Mouse (Mus musculus): ENCODE data around the gene Phospho1. TPM values are rescaled to one million over a fixed set of nuclear protein-coding genes. Genes with fewer than 3 reads are reported as not detected.

Phospho1 gene
- polyA plus RNA-seq, 1 experiment from 2014 or later, result not detected

- no peak for ATAC-seq (ENCODE audit: low FRiP score, low read depth)
- Histone ChIP-seq H3K4me3 (no peak overlapping the region), H3K4me1 (peaks cover 8% of the 10 kb centered on the region), H3K9me3 (no peaks in the 10 kb centered on the region), H3K9ac (replicated peaks) (no peak overlapping the region), H3K27ac (replicated peaks) (no peak overlapping the region), H3K36me3 (no peaks in the 10 kb centered on the region), H3K4me2 (replicated peaks) (no peak overlapping the region), H3K27me3 (peaks cover 23% of the 10 kb centered on the region)
- WGBS, result 91% methylated on average over 8 of the region's 8 CpGs
Observed at GRCm38 (mm10) chr11:95792950-95793509, 31.3 kb upstream of the Phospho1 start.

GRCm38 (mm10) chr11:95794201-95794600, 30.1 kb upstream of the Phospho1 start:
- H3K27ac ChIP-seq (replicated peaks), result no peak overlapping the region
- H3K4me1 ChIP-seq, result peaks cover 8% of the 10 kb centered on the region
- no peak overlapping the region for H3K9ac ChIP-seq (replicated peaks)
- no peak overlapping the region for H3K4me3 ChIP-seq
- H3K4me2 ChIP-seq (replicated peaks), result no peak overlapping the region
- no peaks in the 10 kb centered on the region for H3K9me3 ChIP-seq
- ATAC-seq (ENCODE audit: low FRiP score, low read depth), result no peak
- WGBS, result 71% methylated on average over 5 of the region's 5 CpGs
- no peaks in the 10 kb centered on the region for H3K36me3 ChIP-seq
- peaks cover 29% of the 10 kb centered on the region for H3K27me3 ChIP-seq

- Histone ChIP-seq H3K4me2 (replicated peaks) (no peak overlapping the region), H3K9me3 (no peaks in the 10 kb centered on the region), H3K36me3 (no peaks in the 10 kb centered on the region), H3K27ac (replicated peaks) (no peak overlapping the region), H3K4me1 (peaks cover 8% of the 10 kb centered on the region), H3K27me3 (peaks cover 29% of the 10 kb centered on the region), H3K4me3 (no peak overlapping the region), H3K9ac (replicated peaks) (no peak overlapping the region)
- 77% methylated on average over 5 of the region's 5 CpGs for WGBS
- no peak for ATAC-seq (ENCODE audit: low FRiP score, low read depth)
Observed at GRCm38 (mm10) chr11:95795582-95795981, 28.7 kb upstream of the Phospho1 start.

GRCm38 (mm10) chr11:95805010-95805409, 19.3 kb upstream of the Phospho1 start:
- 0 out of 2 replicates have a peak, but pooled peaks cover 6% of the 10 kb centered on the region for H3K9me3 ChIP-seq

GRCm38 (mm10) chr11:95805527-95805926, 18.8 kb upstream of the Phospho1 start:
- no peak for ATAC-seq (ENCODE audit: low FRiP score, low read depth)
- 46% methylated on average over 3 of the region's 3 CpGs for WGBS
- no peak overlapping the region for H3K4me2 ChIP-seq (replicated peaks)
- H3K4me3 ChIP-seq, result no peak overlapping the region
- 0 out of 2 replicates have a peak, but pooled peaks cover 6% of the 10 kb centered on the region for H3K9me3 ChIP-seq
- H3K36me3 ChIP-seq, result no peaks in the 10 kb centered on the region
- H3K27me3 ChIP-seq, result no peaks in the 10 kb centered on the region
- no peak overlapping the region for H3K27ac ChIP-seq (replicated peaks)
- peaks cover 8% of the 10 kb centered on the region; the same call in 1 of the 2 replicates for H3K4me1 ChIP-seq
- H3K9ac ChIP-seq (replicated peaks), result no peak overlapping the region

More at GRCm38 (mm10) chr11:95805010-95805409, 19.3 kb upstream of the Phospho1 start:
- Histone ChIP-seq H3K9ac (replicated peaks) (no peak overlapping the region), H3K4me2 (replicated peaks) (no peak overlapping the region), H3K27me3 (no peaks in the 10 kb centered on the region), H3K4me3 (no peak overlapping the region), H3K4me1 (peaks cover 6% of the 10 kb centered on the region; the same call in 1 of the 2 replicates), H3K27ac (replicated peaks) (no peak overlapping the region), H3K36me3 (no peaks in the 10 kb centered on the region)
- ATAC-seq (ENCODE audit: low FRiP score, low read depth), result no peak
- 76% methylated on average over 5 of the region's 5 CpGs for WGBS

GRCm38 (mm10) chr11:95807884-95808283, 16.4 kb upstream of the Phospho1 start:
- Histone ChIP-seq H3K4me1 (peaks cover 8% of the 10 kb centered on the region; the same call in 1 of the 2 replicates), H3K27ac (replicated peaks) (no peak overlapping the region), H3K9me3 (0 out of 2 replicates have a peak, but pooled peaks cover 6% of the 10 kb centered on the region), H3K4me3 (no peak overlapping the region), H3K27me3 (no peaks in the 10 kb centered on the region), H3K4me2 (replicated peaks) (no peak overlapping the region), H3K9ac (replicated peaks) (no peak overlapping the region), H3K36me3 (no peaks in the 10 kb centered on the region)
- 85% methylated on average over 5 of the region's 5 CpGs for WGBS
- ATAC-seq (ENCODE audit: low FRiP score, low read depth), result no peak

- Histone ChIP-seq H3K4me3 (no peak overlapping the region), H3K4me1 (peaks cover 8% of the 10 kb centered on the region; the same call in 1 of the 2 replicates), H3K9ac (replicated peaks) (no peak overlapping the region), H3K27ac (replicated peaks) (no peak overlapping the region), H3K4me2 (replicated peaks) (no peak overlapping the region), H3K9me3 (0 out of 2 replicates have a peak, but pooled peaks cover 6% of the 10 kb centered on the region), H3K27me3 (no peaks in the 10 kb centered on the region), H3K36me3 (no peaks in the 10 kb centered on the region)
- ATAC-seq (ENCODE audit: low FRiP score, low read depth), result no peak
- 75% methylated on average over 5 of the region's 5 CpGs for WGBS
Observed at GRCm38 (mm10) chr11:95808448-95809011, 15.8 kb upstream of the Phospho1 start.

GRCm38 (mm10) chr11:95809603-95810002, 14.7 kb upstream of the Phospho1 start:
- WGBS, result 6% methylated on average over 5 of the region's 5 CpGs
- ATAC-seq (ENCODE audit: low FRiP score, low read depth), result no peak
- Histone ChIP-seq H3K36me3 (no peaks in the 10 kb centered on the region), H3K4me1 (peaks cover 8% of the 10 kb centered on the region; the same call in 1 of the 2 replicates), H3K4me3 (no peak overlapping the region), H3K9ac (replicated peaks) (no peak overlapping the region), H3K4me2 (replicated peaks) (no peak overlapping the region), H3K9me3 (0 out of 2 replicates have a peak, but pooled peaks cover 6% of the 10 kb centered on the region), H3K27me3 (no peaks in the 10 kb centered on the region), H3K27ac (replicated peaks) (no peak overlapping the region)

- Histone ChIP-seq H3K4me1 (peaks cover 8% of the 10 kb centered on the region; the same call in 1 of the 2 replicates), H3K27me3 (no peaks in the 10 kb centered on the region), H3K27ac (replicated peaks) (no peak overlapping the region), H3K4me2 (replicated peaks) (no peak overlapping the region), H3K9me3 (0 out of 2 replicates have a peak, but pooled peaks cover 6% of the 10 kb centered on the region), H3K36me3 (no peaks in the 10 kb centered on the region), H3K4me3 (no peak overlapping the region), H3K9ac (replicated peaks) (no peak overlapping the region)
- WGBS, result 62% methylated on average over 7 of the region's 7 CpGs
- no peak for ATAC-seq (ENCODE audit: low FRiP score, low read depth)
Observed at GRCm38 (mm10) chr11:95810828-95811227, 13.5 kb upstream of the Phospho1 start.

- H3K27ac ChIP-seq (replicated peaks), result no peak overlapping the region
Observed at GRCm38 (mm10) chr11:95811741-95812140, 12.6 kb upstream of the Phospho1 start.

GRCm38 (mm10) chr11:95812224-95812623, 12.1 kb upstream of the Phospho1 start:
- no peak overlapping the region for H3K4me3 ChIP-seq
- no peak overlapping the region for H3K9ac ChIP-seq (replicated peaks)
- WGBS, result 68% methylated on average over 4 of the region's 4 CpGs
- no peak overlapping the region for H3K4me2 ChIP-seq (replicated peaks)
- no peak overlapping the region for H3K27ac ChIP-seq (replicated peaks)
- ATAC-seq (ENCODE audit: low FRiP score, low read depth), result no peak
- H3K27me3 ChIP-seq, result no peaks in the 10 kb centered on the region
- no peaks in the 10 kb centered on the region for H3K36me3 ChIP-seq
- 0 out of 2 replicates have a peak, but pooled peaks cover 6% of the 10 kb centered on the region for H3K9me3 ChIP-seq
- H3K4me1 ChIP-seq, result peaks cover 8% of the 10 kb centered on the region; the same call in 1 of the 2 replicates

More at GRCm38 (mm10) chr11:95811741-95812140, 12.6 kb upstream of the Phospho1 start:
- no peak for ATAC-seq (ENCODE audit: low FRiP score, low read depth)
- 85% methylated on average over 6 of the region's 6 CpGs for WGBS
- Histone ChIP-seq H3K9me3 (0 out of 2 replicates have a peak, but pooled peaks cover 6% of the 10 kb centered on the region), H3K9ac (replicated peaks) (no peak overlapping the region), H3K27me3 (no peaks in the 10 kb centered on the region), H3K4me3 (no peak overlapping the region), H3K4me2 (replicated peaks) (no peak overlapping the region), H3K36me3 (no peaks in the 10 kb centered on the region), H3K4me1 (peaks cover 8% of the 10 kb centered on the region; the same call in 1 of the 2 replicates)

- Histone ChIP-seq H3K4me3 (no peak overlapping the region), H3K9me3 (no peaks in the 10 kb centered on the region), H3K4me2 (replicated peaks) (no peak overlapping the region), H3K36me3 (no peaks in the 10 kb centered on the region), H3K4me1 (peaks cover 8% of the 10 kb centered on the region; the same call in 1 of the 2 replicates), H3K9ac (replicated peaks) (no peak overlapping the region), H3K27me3 (no peaks in the 10 kb centered on the region), H3K27ac (replicated peaks) (no peak overlapping the region)
- 90% methylated on average over 2 of the region's 2 CpGs for WGBS
- no peak for ATAC-seq (ENCODE audit: low FRiP score, low read depth)
Observed at GRCm38 (mm10) chr11:95814101-95814500, 10.2 kb upstream of the Phospho1 start.
